Mouse (Mus musculus): ENCODE data around the gene Abcb4. TPM values are rescaled to one million over a fixed set of nuclear protein-coding genes. Genes with fewer than 3 reads are reported as not detected.
A peak's percentile ranks its signal among the peaks of the same experiment; 100 is the strongest.

Abcb4 gene
- polyA plus RNA-seq, 1 experiment: 6.9 TPM

GRCm38 (mm10) chr5:8866366-8866765 is 27.2 kb upstream of the Abcb4 start:
- Histone ChIP-seq H3K4me1 (ENCODE audit: control insufficient read depth, insufficient read depth, insufficient read length) (no peaks in the 10 kb centered on the region), H3K4me3 (ENCODE audit: extremely low read depth, insufficient read depth, insufficient read length) (no peak overlapping the region), H3K27me3 (ENCODE audit: control insufficient read depth, insufficient read depth, low read length) (no peaks in the 10 kb centered on the region), H3K36me3 (ENCODE audit: control insufficient read depth, insufficient read depth, low read length) (no peaks in the 10 kb centered on the region), H3K27ac (ENCODE audit: insufficient read depth, low read length) (no peak overlapping the region)
- 94% methylated on average over 5 of the region's 5 CpGs for WGBS
- TF ChIP-seq POLR2A (IDR thresholded peaks at IDR 0.05; ENCODE audit: low read depth, low read length) (no peak), CTCF (IDR thresholded peaks at IDR 0.05; ENCODE audit: extremely low read depth, insufficient read depth, insufficient read length, insufficient replicate concordance) (no peak)
- no peak for DNase-seq (ENCODE audit: low read depth in 1 of 2, low spot score in 2 of 2)

- H3K27me3 ChIP-seq (ENCODE audit: control insufficient read depth, insufficient read depth, low read length): no peaks in the 10 kb centered on the region
- H3K4me3 ChIP-seq (ENCODE audit: extremely low read depth, insufficient read depth, insufficient read length): no peak overlapping the region
- DNase-seq (ENCODE audit: low read depth in 1 of 2, low spot score in 2 of 2): peak in 1 of 2 experiments; percentile 15
- no peaks in the 10 kb centered on the region for H3K4me1 ChIP-seq (ENCODE audit: control insufficient read depth, insufficient read depth, insufficient read length)
- TF ChIP-seq CTCF (IDR thresholded peaks at IDR 0.05; ENCODE audit: extremely low read depth, insufficient read depth, insufficient read length, insufficient replicate concordance) (peak; percentile 31; the same call in 1 of the 2 replicates), POLR2A (IDR thresholded peaks at IDR 0.05; ENCODE audit: low read depth, low read length) (no peak)
- no peaks in the 10 kb centered on the region for H3K36me3 ChIP-seq (ENCODE audit: control insufficient read depth, insufficient read depth, low read length)
- no peak overlapping the region for H3K27ac ChIP-seq (ENCODE audit: insufficient read depth, low read length)
- 32% methylated on average over 1 of the region's 1 CpGs for WGBS
Measured at GRCm38 (mm10) chr5:8868019-8868418, 25.5 kb upstream of the Abcb4 start.

GRCm38 (mm10) chr5:8872979-8873915 is 20.3 kb upstream of the Abcb4 start:
- no peak for DNase-seq (ENCODE audit: low read depth in 1 of 2, low spot score in 2 of 2)
- Histone ChIP-seq H3K36me3 (ENCODE audit: control insufficient read depth, insufficient read depth, low read length) (no peaks in the 10 kb centered on the region), H3K27ac (ENCODE audit: insufficient read depth, low read length) (no peak overlapping the region), H3K4me3 (ENCODE audit: extremely low read depth, insufficient read depth, insufficient read length) (no peak overlapping the region), H3K4me1 (ENCODE audit: control insufficient read depth, insufficient read depth, insufficient read length) (no peaks in the 10 kb centered on the region), H3K27me3 (ENCODE audit: control insufficient read depth, insufficient read depth, low read length) (no peaks in the 10 kb centered on the region)
- no peak for TF ChIP-seq POLR2A (IDR thresholded peaks at IDR 0.05; ENCODE audit: low read depth, low read length)
- no peak for TF ChIP-seq CTCF (IDR thresholded peaks at IDR 0.05; ENCODE audit: extremely low read depth, insufficient read depth, insufficient read length, insufficient replicate concordance)
- WGBS: 90% methylated on average over 6 of the region's 6 CpGs

- Histone ChIP-seq H3K4me3 (ENCODE audit: extremely low read depth, insufficient read depth, insufficient read length) (no peak overlapping the region), H3K4me1 (ENCODE audit: control insufficient read depth, insufficient read depth, insufficient read length) (no peaks in the 10 kb centered on the region), H3K36me3 (ENCODE audit: control insufficient read depth, insufficient read depth, low read length) (no peaks in the 10 kb centered on the region), H3K27me3 (ENCODE audit: control insufficient read depth, insufficient read depth, low read length) (no peaks in the 10 kb centered on the region), H3K27ac (ENCODE audit: insufficient read depth, low read length) (no peak overlapping the region)
- 86% methylated on average over 2 of the region's 2 CpGs for WGBS
- DNase-seq (ENCODE audit: low read depth in 1 of 2, low spot score in 2 of 2): no peak
- TF ChIP-seq POLR2A (IDR thresholded peaks at IDR 0.05; ENCODE audit: low read depth, low read length) (no peak), CTCF (IDR thresholded peaks at IDR 0.05; ENCODE audit: extremely low read depth, insufficient read depth, insufficient read length, insufficient replicate concordance) (no peak)
Measured at GRCm38 (mm10) chr5:8877086-8877485, 16.4 kb upstream of the Abcb4 start.

GRCm38 (mm10) chr5:8877800-8878199 is 15.7 kb upstream of the Abcb4 start:
- Histone ChIP-seq H3K27ac (ENCODE audit: insufficient read depth, low read length) (no peak overlapping the region), H3K36me3 (ENCODE audit: control insufficient read depth, insufficient read depth, low read length) (no peaks in the 10 kb centered on the region), H3K4me3 (ENCODE audit: extremely low read depth, insufficient read depth, insufficient read length) (no peak overlapping the region), H3K4me1 (ENCODE audit: control insufficient read depth, insufficient read depth, insufficient read length) (no peaks in the 10 kb centered on the region), H3K27me3 (ENCODE audit: control insufficient read depth, insufficient read depth, low read length) (no peaks in the 10 kb centered on the region)
- TF ChIP-seq CTCF (IDR thresholded peaks at IDR 0.05; ENCODE audit: extremely low read depth, insufficient read depth, insufficient read length, insufficient replicate concordance) (no peak), POLR2A (IDR thresholded peaks at IDR 0.05; ENCODE audit: low read depth, low read length) (no peak)
- 30% methylated on average over 5 of the region's 5 CpGs for WGBS
- DNase-seq (ENCODE audit: low read depth in 1 of 2, low spot score in 2 of 2): no peak

GRCm38 (mm10) chr5:8885837-8886236 is 7.7 kb upstream of the Abcb4 start:
- Histone ChIP-seq H3K36me3 (ENCODE audit: control insufficient read depth, insufficient read depth, low read length) (no peaks in the 10 kb centered on the region), H3K4me3 (ENCODE audit: extremely low read depth, insufficient read depth, insufficient read length) (no peak overlapping the region), H3K4me1 (ENCODE audit: control insufficient read depth, insufficient read depth, insufficient read length) (no peaks in the 10 kb centered on the region), H3K27me3 (ENCODE audit: control insufficient read depth, insufficient read depth, low read length) (no peaks in the 10 kb centered on the region), H3K27ac (ENCODE audit: insufficient read depth, low read length) (no peak overlapping the region)
- no peak for TF ChIP-seq POLR2A (IDR thresholded peaks at IDR 0.05; ENCODE audit: low read depth, low read length)
- TF ChIP-seq CTCF (IDR thresholded peaks at IDR 0.05; ENCODE audit: extremely low read depth, insufficient read depth, insufficient read length, insufficient replicate concordance): no peak
- DNase-seq (ENCODE audit: low read depth in 1 of 2, low spot score in 2 of 2): no peak
- WGBS: 85% methylated on average over 2 of the region's 2 CpGs

- WGBS: 3% methylated on average over 15 of the region's 15 CpGs
- Histone ChIP-seq H3K27me3 (ENCODE audit: control insufficient read depth, insufficient read depth, low read length) (no peaks in the 10 kb centered on the region), H3K4me1 (ENCODE audit: control insufficient read depth, insufficient read depth, insufficient read length) (peaks cover 8% of the 10 kb centered on the region; the same call in 1 of the 2 replicates), H3K4me3 (ENCODE audit: extremely low read depth, insufficient read depth, insufficient read length) (peak overlapping the region; percentile 70), H3K36me3 (ENCODE audit: control insufficient read depth, insufficient read depth, low read length) (no peaks in the 10 kb centered on the region), H3K27ac (ENCODE audit: insufficient read depth, low read length) (peak overlapping the region; percentile 57)
- TF ChIP-seq CTCF (IDR thresholded peaks at IDR 0.05; ENCODE audit: extremely low read depth, insufficient read depth, insufficient read length, insufficient replicate concordance) (no peak), POLR2A (IDR thresholded peaks at IDR 0.05; ENCODE audit: low read depth, low read length) (no peak)
- DNase-seq (ENCODE audit: low read depth in 1 of 2, low spot score in 2 of 2): no peak
Measured at GRCm38 (mm10) chr5:8894104-8894425, 548 bp downstream of the Abcb4 start.
